Mouse (Mus musculus) G1E (cell line): ENCODE data around the gene Rpap2.

Source experiments
- CTCF ChIP-seq: IDR thresholded peaks from 2 replicates; pipeline ENCODE4 v1.5.1; 2012; ENCODE audit warnings: low read depth, low read length, inconsistent platforms, mixed read lengths
- GATA1 ChIP-seq: IDR thresholded peaks from 2 replicates; pipeline ENCODE4 v1.6.1; 2012; ENCODE audit warnings: borderline replicate concordance, low read length, inconsistent platforms, mixed read lengths
- GATA2 ChIP-seq: IDR thresholded peaks from 2 replicates; pipeline ENCODE4 v1.6.1; 2012; ENCODE audit warnings: low read depth, low read length, inconsistent platforms, borderline replicate concordance
- POLR2AphosphoS5 ChIP-seq: IDR thresholded peaks from 2 replicates; pipeline ENCODE4 v1.6.1; 2012; ENCODE audit warnings: low read depth, low read length, inconsistent platforms; ENCODE audit not compliant: insufficient replicate concordance
- TAL1 ChIP-seq: conservative IDR thresholded peaks from 2 replicates; pipeline ENCODE4 v1.6.1; 2012; ENCODE audit warnings: low read depth, low read length, inconsistent platforms, mixed read lengths

GRCm38 (mm10) chr5:107556969-107557368 is 40.2 kb upstream of the Rpap2 start:
- TF ChIP-seq TAL1, result no peak
- no peak for TF ChIP-seq CTCF
- TF ChIP-seq GATA2, result no peak
- no peak for TF ChIP-seq GATA1
- TF ChIP-seq POLR2AphosphoS5, result no peak
